Mouse (Mus musculus): ENCODE data around the gene Cdh15.

Cdh15 gene

DNA sequence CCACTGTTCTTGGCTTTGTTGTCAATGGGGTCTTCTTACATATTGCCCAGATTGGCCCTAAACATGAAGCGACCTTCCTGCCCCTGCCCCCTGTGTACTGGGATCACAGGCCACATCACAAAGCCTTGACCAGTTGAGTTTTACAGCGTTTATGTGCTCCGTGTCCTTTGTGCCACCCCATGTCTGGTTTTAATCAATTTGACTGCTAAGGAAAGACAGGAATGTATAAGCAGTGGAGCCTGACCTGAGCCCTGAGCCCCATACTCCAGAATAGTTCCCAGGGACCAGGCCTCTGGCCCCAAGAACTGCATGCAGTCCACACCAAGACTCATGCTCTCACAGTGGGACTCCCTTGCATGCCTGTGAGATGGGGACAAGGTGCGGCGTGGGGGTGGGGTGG is 27.4 kb downstream of the Cdh15 start:
- in situ Hi-C loops (cut with MboI; ENCODE audit: unreplicated experiment in 2 of 2): no loop called here

DNA sequence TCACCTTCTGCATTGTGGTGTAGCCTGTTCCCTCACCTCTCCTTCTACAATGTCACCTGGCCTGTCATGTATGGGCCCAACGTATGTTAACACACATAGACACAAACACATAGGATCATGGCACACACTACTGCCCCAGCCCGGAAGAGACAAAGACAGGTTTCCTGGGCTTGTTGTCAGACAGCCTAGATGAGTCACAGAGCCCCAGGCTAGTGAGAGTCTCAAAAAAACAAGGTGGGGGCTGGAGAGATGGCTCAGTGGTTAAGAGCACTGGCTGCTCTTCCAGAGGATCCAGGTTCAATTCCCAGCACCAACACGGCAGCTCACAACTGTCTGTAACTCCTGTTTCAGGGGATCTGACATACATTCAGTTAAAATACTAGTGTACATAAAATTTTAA is 30.5 kb downstream of the Cdh15 start:
- in situ Hi-C loops (cut with MboI; ENCODE audit: unreplicated experiment in 2 of 2): no loop called here

GRCm38 (mm10) chr8:122880302-122880701 is 32.5 kb downstream of the Cdh15 start:
- in situ Hi-C loops (cut with MboI; ENCODE audit: unreplicated experiment in 2 of 2): no loop called here

- in situ Hi-C loops (cut with MboI; ENCODE audit: unreplicated experiment in 2 of 2): no loop called here
These were observed 35.9 kb downstream of the Cdh15 start for GRCm38 (mm10) chr8:122883671-122884070.

DNA sequence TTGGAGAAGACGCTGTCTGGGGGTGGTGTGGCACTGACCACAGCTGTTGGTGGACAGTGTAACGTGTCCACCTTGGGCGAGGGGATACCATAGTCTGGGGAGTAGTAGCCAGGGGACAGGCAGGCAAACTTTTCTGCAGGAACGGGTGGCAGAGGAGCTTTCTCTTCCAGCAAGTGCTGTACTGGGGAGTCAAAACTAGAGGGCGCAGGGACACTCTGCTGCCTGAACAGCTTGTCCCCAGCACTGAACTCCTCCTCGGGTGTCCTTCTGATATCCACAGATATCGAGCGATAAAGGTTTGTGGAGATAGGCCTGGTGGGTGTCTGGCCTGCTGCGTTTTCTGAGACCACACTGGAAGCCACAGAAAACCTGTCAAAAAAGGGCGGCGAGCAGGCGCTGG is 43.7 kb downstream of the Cdh15 start:
- in situ Hi-C loops (cut with MboI; ENCODE audit: unreplicated experiment in 2 of 2): no loop called here

- in situ Hi-C loops (cut with MboI; ENCODE audit: unreplicated experiment in 2 of 2): no loop called here
These were observed 45.7 kb downstream of the Cdh15 start for GRCm38 (mm10) chr8:122893451-122893850.

- in situ Hi-C loops (cut with MboI; ENCODE audit: unreplicated experiment in 2 of 2): no loop called here
These were observed 48.6 kb downstream of the Cdh15 start for GRCm38 (mm10) chr8:122896317-122896716.

GRCm38 (mm10) chr8:122897200-122897599 is 49.4 kb downstream of the Cdh15 start:
- in situ Hi-C loops (cut with MboI; ENCODE audit: unreplicated experiment in 2 of 2): no loop called here

- in situ Hi-C loops (cut with MboI; ENCODE audit: unreplicated experiment in 2 of 2): no loop called here
These were observed 50.3 kb downstream of the Cdh15 start for GRCm38 (mm10) chr8:122898018-122898417.

DNA sequence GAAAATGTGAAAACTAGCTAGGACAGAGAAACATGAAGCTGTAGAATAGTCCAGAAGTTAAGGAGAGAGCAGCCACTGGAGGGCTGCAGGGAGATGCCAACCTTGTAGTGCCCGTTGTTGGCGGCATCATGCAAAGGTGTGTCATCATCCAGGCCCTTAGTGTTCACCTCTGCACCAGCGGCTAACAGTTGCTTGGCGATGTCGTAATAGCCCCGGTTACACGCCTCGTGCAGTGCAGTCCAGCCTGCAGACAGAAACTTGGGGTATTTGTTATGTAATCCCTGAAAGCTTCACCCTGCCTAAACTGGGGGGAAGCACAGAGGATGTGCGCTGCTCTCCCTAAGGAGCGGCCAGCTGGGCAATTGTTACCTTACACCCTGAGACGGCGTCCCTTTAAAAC is 50.7 kb downstream of the Cdh15 start:
- in situ Hi-C loops (cut with MboI; ENCODE audit: unreplicated experiment in 2 of 2): no loop called here

- in situ Hi-C loops (cut with MboI; ENCODE audit: unreplicated experiment in 2 of 2): no loop called here
These were observed 51.3 kb downstream of the Cdh15 start for GRCm38 (mm10) chr8:122899085-122899484.

GRCm38 (mm10) chr8:122901476-122901875 is 53.7 kb downstream of the Cdh15 start:
- in situ Hi-C loops (cut with MboI; ENCODE audit: unreplicated experiment in 2 of 2): loop anchor here in 1 of 2 experiments (10.0 kb wide), 1 partner anchor 203 kb away; the partner anchor contains the start of gene Rpl13

DNA sequence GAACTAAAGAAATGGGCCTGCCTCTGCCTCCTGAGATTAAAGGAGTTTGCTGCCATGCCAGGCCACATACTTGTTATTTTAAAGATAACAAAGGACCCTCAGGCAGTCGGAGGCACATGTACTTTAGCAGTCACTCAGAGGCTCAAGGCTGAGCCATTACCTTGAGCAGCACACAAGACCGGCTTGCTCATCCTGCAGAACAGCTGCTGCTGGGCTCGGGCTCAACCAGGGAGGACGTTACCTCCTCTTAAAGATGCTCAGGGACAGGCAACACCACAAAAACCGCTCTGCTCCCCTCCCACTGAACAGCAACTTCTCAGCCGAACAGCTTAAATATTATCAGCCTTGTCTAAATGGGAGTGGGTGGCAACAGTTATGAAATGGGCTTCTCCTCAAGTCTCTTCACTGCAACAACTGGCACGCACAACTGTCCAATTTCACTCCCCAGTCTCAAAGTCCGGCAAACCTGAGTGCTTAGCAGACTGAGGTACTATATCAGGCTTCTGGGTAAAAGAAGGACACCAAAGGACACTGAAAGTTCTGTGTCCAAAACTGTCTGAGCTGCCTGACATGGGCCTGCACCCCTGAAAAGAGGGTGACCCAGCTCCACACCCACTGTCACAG is 54.2 kb downstream of the Cdh15 start:
- in situ Hi-C loops (cut with MboI; ENCODE audit: unreplicated experiment in 2 of 2): loop anchor here in 1 of 2 experiments (10.0 kb wide), 1 partner anchor 203 kb away; the partner anchor contains the start of gene Rpl13

DNA sequence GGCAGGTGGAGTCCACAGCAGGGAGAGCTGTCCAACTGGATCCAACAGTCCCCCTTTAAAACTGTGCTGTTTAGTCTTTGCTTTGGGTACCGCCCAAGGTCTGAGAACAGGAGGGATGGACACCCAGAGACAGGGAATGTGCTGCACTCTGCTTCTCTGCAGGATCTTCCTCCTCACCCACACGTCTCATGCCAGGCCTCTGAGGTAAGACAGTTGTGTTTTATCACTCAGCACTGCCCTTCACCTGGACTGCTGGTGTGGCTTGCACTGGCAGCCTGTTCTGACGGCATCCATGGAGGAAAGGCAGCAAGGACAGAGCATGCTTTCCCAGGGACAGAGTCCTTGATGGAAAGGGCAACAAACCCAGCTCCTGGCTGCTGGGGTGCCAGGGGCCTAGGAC is 54.8 kb downstream of the Cdh15 start:
- in situ Hi-C loops (cut with MboI; ENCODE audit: unreplicated experiment in 2 of 2): loop anchor here in 1 of 2 experiments (10.0 kb wide), 1 partner anchor 202 kb away; the partner anchor contains the start of gene Rpl13

DNA sequence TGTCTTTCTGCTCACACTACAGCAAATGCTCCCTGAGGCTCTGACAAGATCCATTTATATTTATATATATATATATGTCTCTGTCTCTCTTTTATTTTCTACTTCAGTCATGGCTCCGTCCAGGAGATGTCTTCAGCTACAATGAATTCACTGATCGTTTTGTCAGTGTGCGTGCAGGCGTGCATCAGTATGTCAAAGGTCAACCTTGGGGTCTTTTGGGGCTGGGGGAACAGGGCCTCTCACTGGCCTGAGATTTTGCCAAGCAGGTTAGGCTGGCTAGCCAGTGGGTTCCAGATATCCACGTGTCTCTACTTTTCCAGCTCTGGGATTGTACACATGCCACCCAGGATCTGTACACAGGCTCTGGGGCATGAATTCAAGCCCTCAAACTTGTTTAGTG is 55.2 kb downstream of the Cdh15 start:
- in situ Hi-C loops (cut with MboI; ENCODE audit: unreplicated experiment in 2 of 2): loop anchor here in 1 of 2 experiments (10.0 kb wide), 1 partner anchor 202 kb away; the partner anchor contains the start of gene Rpl13

DNA sequence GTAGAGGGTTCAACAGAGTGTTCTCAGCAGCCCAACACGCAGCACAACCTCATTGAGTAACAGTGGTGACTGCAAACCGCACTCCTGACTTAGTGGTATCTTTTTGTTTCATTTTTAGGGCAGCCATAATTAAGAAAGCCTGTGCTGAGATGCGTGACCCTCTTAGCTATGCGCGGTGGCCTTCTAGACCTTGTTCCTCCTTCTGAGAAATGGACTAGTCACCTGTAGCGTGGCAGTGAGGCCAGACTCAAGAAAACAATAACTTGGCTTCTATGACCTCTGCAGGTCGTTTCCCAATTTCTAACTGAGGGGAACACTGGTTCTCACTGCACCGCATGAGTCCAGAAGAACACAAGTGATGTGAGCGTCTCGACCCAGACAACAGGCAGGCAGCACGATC is 56.7 kb downstream of the Cdh15 start:
- in situ Hi-C loops (cut with MboI; ENCODE audit: unreplicated experiment in 2 of 2): loop anchor here in 1 of 2 experiments (10.0 kb wide), 1 partner anchor 200 kb away; the partner anchor contains the start of gene Rpl13

GRCm38 (mm10) chr8:122905346-122905745 is 57.6 kb downstream of the Cdh15 start:
- in situ Hi-C loops (cut with MboI; ENCODE audit: unreplicated experiment in 2 of 2): loop anchor here (5.0 to 10.0 kb wide), 4 partner anchors 162 to 297 kb away; partner anchors contain the start of gene Rpl13 (in 2 of the 2)

DNA sequence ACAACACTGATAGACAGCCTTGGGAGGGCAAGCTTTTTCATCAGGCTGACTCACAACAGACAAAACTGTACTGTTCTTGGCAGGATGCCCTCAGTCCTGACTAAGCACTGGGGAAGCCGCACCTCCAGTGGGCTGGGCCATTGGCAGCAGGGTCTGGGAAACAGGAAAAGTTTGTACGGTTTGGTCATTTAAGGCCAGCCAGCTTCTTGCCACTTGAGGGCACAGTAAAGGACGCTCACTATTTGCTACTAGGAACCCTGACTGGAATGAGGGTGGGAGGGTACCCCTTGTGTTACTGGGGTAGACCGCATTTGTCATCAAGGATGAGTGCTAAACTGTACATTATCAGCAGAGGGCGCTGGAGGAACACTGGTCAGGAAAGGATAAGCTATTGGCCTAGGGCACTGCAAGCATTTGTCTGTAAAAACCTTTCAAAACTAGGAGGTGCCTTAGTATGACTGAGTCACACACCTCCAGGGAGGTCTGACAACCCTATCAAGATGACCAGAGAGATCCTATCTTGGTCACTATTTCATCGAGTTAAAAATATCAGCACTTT is 58.8 kb downstream of the Cdh15 start:
- in situ Hi-C loops (cut with MboI; ENCODE audit: unreplicated experiment in 2 of 2): loop anchor here (5.0 to 10.0 kb wide), 4 partner anchors 161 to 296 kb away; partner anchors contain the start of gene Rpl13 (in 2 of the 2)

- in situ Hi-C loops (cut with MboI; ENCODE audit: unreplicated experiment in 2 of 2): no loop called here
These were observed 64.4 kb downstream of the Cdh15 start for GRCm38 (mm10) chr8:122912150-122912549.

GRCm38 (mm10) chr8:122912871-122913270 is 65.1 kb downstream of the Cdh15 start:
- in situ Hi-C loops (cut with MboI; ENCODE audit: unreplicated experiment in 2 of 2): no loop called here

DNA sequence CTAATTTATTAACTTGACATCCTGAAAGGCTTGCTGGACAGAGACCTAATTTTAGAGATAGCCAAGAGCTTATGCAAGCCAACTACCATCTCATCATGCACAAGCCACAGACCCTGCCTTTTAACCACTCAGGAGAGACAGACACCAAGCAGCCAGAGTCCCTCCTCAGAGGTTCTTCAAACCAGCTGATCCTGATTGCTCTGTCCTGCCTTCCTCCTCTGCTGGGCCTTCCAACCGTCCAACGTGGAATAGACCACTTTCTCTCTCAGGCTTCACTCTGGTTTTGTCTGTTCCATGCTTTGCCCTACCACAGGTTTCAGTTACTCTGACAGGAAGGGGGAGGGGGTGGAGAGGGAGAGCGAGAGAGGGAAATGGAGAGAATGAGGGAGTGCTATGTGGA is 69.0 kb downstream of the Cdh15 start:
- in situ Hi-C loops (cut with MboI; ENCODE audit: unreplicated experiment in 2 of 2): loop anchor here in 1 of 2 experiments (5.0 kb wide), 1 partner anchor 141 kb away; no protein-coding TSS in a partner anchor

All from v-Abl transformed pro-B cells (cell line).